Mouse (Mus musculus) splenic B cell, adult 2 months (primary cell): ENCODE measurements around the gene Trabd2b.

ENCODE experiments used
- DNase-seq: peaks from one replicate; pipeline ENCODE4 v3.0.0-alpha.2; 2011; ENCODE audit warnings: low read depth, low spot score
- H3K27me3 ChIP-seq: 2 replicates; pipeline ENCODE4 v1.6.1; 2012; ENCODE audit warnings: mild to moderate bottlenecking, low read length, moderate library complexity, mixed read lengths; ENCODE audit not compliant: control insufficient read depth, poor library complexity, insufficient read depth, severe bottlenecking
- H3K36me3 ChIP-seq: 2 replicates; pipeline ENCODE4 v1.6.1; 2012; ENCODE audit warnings: mild to moderate bottlenecking, low read length, moderate library complexity, mixed read lengths; ENCODE audit not compliant: control insufficient read depth, poor library complexity, insufficient read depth, severe bottlenecking

The Trabd2b gene

GRCm38 (mm10) chr4:114651007-114651406, 244.5 kb downstream of the Trabd2b start:
- no peak for DNase-seq
- Histone ChIP-seq H3K36me3 (no peaks in the 10 kb centered on the region), H3K27me3 (no peaks in the 10 kb centered on the region)

- H3K36me3 ChIP-seq, result no peaks in the 10 kb centered on the region
- no peaks in the 10 kb centered on the region for H3K27me3 ChIP-seq
- DNase-seq, result no peak
These were observed 245.1 kb downstream of the Trabd2b start for GRCm38 (mm10) chr4:114651606-114652005.

GRCm38 (mm10) chr4:114652400-114652799, 245.9 kb downstream of the Trabd2b start:
- peak; percentile 80 for DNase-seq
- H3K36me3 ChIP-seq, result no peaks in the 10 kb centered on the region

GRCm38 (mm10) chr4:114657933-114658332, 251.4 kb downstream of the Trabd2b start:
- no peak for DNase-seq
- Histone ChIP-seq H3K36me3 (no peaks in the 10 kb centered on the region), H3K27me3 (no peaks in the 10 kb centered on the region)

More at GRCm38 (mm10) chr4:114652400-114652799, 245.9 kb downstream of the Trabd2b start:
- no peaks in the 10 kb centered on the region for H3K27me3 ChIP-seq

- DNase-seq, result no peak
- Histone ChIP-seq H3K27me3 (no peaks in the 10 kb centered on the region), H3K36me3 (no peaks in the 10 kb centered on the region)
These were observed 253.4 kb downstream of the Trabd2b start for GRCm38 (mm10) chr4:114659876-114660275.

GRCm38 (mm10) chr4:114664063-114665036, 257.8 kb downstream of the Trabd2b start:
- no peaks in the 10 kb centered on the region for H3K27me3 ChIP-seq
- no peak for DNase-seq
- H3K36me3 ChIP-seq, result no peaks in the 10 kb centered on the region
